In the genomic region with DNA sequence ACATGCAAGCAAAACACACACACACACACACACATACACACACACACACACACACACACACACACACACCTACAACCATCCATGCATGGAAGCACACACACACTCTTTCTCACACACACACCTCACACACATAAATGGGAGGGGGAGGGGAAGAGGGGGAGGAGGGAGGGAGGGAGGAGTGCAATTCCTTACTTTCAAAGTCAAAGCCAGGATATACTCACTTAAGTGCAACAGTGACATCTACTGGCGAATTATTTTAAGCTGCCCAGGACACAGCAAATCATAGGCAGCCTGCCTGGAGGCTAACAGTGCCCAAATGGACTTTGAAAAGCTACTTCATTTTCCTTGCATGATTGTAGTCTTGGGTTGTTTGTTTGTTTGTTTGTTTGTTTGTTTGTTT, we compare ENCODE assay signal across 9 mouse cellular contexts.
DNase-seq lines count a peak whose midpoint lies in the region; ATAC-seq lines count a peak whose summit lies in the region.
"Had no signal": no experiment of that assay in that cellular context is flagged by ENCODE, and none has a peak within 500 bp of the region (broad histone marks: within the 10 kb centered on the region; RNA-seq: fewer than 3 reads in every experiment).

No protein-coding gene starts in this region.

- WGBS in heart, embryonic 12.5 days, result 0% methylated on average over 1 of the region's 1 CpGs
- 0% methylated on average over 1 of the region's 1 CpGs for WGBS in forebrain, embryonic 14.5 days
- 0% methylated on average over 1 of the region's 1 CpGs for WGBS in hindbrain, embryonic 15.5 days

- no peaks in the 10 kb centered on the region for H3K36me3 ChIP-seq in heart, embryonic 12.5 days
- no peaks in the 10 kb centered on the region for H3K36me3 ChIP-seq in forebrain, embryonic 14.5 days (ENCODE audit: control insufficient read depth, insufficient read depth, low read length)
- H3K36me3 ChIP-seq in hindbrain, embryonic 15.5 days, result no peaks in the 10 kb centered on the region
- H3K36me3 ChIP-seq: liver, embryonic 15.5 days had no signal

- no peak overlapping the region for H3K27ac ChIP-seq in heart, embryonic 12.5 days (ENCODE audit: poor library complexity, severe bottlenecking)
- no peak overlapping the region for H3K27ac ChIP-seq in forebrain, embryonic 14.5 days (ENCODE audit: low read depth, low read length)
- H3K27ac ChIP-seq in hindbrain, embryonic 15.5 days (replicated peaks), result no peak overlapping the region
- H3K27ac ChIP-seq: liver, embryonic 15.5 days had no signal

- DNase-seq in heart, adult 18-20 months, result peak; percentile 68 to 84
- DNase-seq in c-Kit-positive CD71-positive TER-119-positive erythroid progenitor cells, embryonic 14.5 days (ENCODE audit: low spot score), result peak; percentile 24
- peak; percentile 91 for DNase-seq in forebrain, embryonic 14.5 days (ENCODE audit: low spot score)
- peak; percentile 76 for DNase-seq in layer of hippocampus, adult 9-11 months
- DNase-seq in lung, postnatal 10 days, result peak; percentile 77
- peak; percentile 75 to 79 for DNase-seq in right cerebral cortex, postnatal 10 days (ENCODE audit: low spot score in 2 of 2)

- ATAC-seq in heart, embryonic 12.5 days (ENCODE audit: insufficient number of reproducible peaks, low FRiP score), result no peak
- ATAC-seq in forebrain, embryonic 14.5 days, result peak; percentile 83
- ATAC-seq in hindbrain, embryonic 15.5 days (ENCODE audit: low FRiP score, low read depth), result peak; percentile 91

- no peak overlapping the region for H3K9ac ChIP-seq in heart, embryonic 12.5 days
- H3K9ac ChIP-seq in forebrain, embryonic 14.5 days (ENCODE audit: low read length), result no peak overlapping the region
- no peak overlapping the region for H3K9ac ChIP-seq in hindbrain, embryonic 15.5 days
- H3K9ac ChIP-seq: liver, embryonic 15.5 days had no signal

- no peak overlapping the region for H3K4me3 ChIP-seq in heart, embryonic 12.5 days
- H3K4me3 ChIP-seq in forebrain, embryonic 14.5 days (ENCODE audit: low read depth, low read length), result no peak overlapping the region
- no peak overlapping the region for H3K4me3 ChIP-seq in hindbrain, embryonic 15.5 days
- H3K4me3 ChIP-seq: liver, embryonic 15.5 days had no signal

- H3K9me3 ChIP-seq in heart, embryonic 12.5 days (replicated peaks), result no peaks in the 10 kb centered on the region
- no peaks in the 10 kb centered on the region for H3K9me3 ChIP-seq in forebrain, embryonic 14.5 days (replicated peaks; ENCODE audit: control insufficient read depth, low read length)
- H3K9me3 ChIP-seq in hindbrain, embryonic 15.5 days, result no peaks in the 10 kb centered on the region
- H3K9me3 ChIP-seq: liver, embryonic 15.5 days had no signal

- H3K27me3 ChIP-seq in heart, embryonic 12.5 days (replicated peaks), result no peaks in the 10 kb centered on the region
- H3K27me3 ChIP-seq in forebrain, embryonic 14.5 days (replicated peaks; ENCODE audit: control insufficient read depth, insufficient read depth, low read length), result no peaks in the 10 kb centered on the region
- H3K27me3 ChIP-seq in hindbrain, embryonic 15.5 days, result no peaks in the 10 kb centered on the region
- H3K27me3 ChIP-seq: liver, embryonic 15.5 days had no signal

- peaks cover 3% of the 10 kb centered on the region; the same call in 1 of the 2 replicates for H3K4me1 ChIP-seq in heart, embryonic 12.5 days (replicated peaks)
- H3K4me1 ChIP-seq in forebrain, embryonic 14.5 days (ENCODE audit: control insufficient read depth, insufficient read depth, low read length), result 0 out of 2 replicates have a peak, but pooled peaks cover 5% of the 10 kb centered on the region
- H3K4me1 ChIP-seq in hindbrain, embryonic 15.5 days (replicated peaks), result no peaks in the 10 kb centered on the region
- H3K4me1 ChIP-seq: liver, embryonic 15.5 days had no signal

- no peak overlapping the region for H3K4me2 ChIP-seq in heart, embryonic 12.5 days
- no peak overlapping the region for H3K4me2 ChIP-seq in forebrain, embryonic 14.5 days (ENCODE audit: low read length)
- no peak overlapping the region for H3K4me2 ChIP-seq in hindbrain, embryonic 15.5 days
- H3K4me2 ChIP-seq: liver, embryonic 15.5 days had no signal

Comparison
In these comparisons a context has a peak if more than half of its experiments do, and no peak if none do; other contexts are left out.
1. DNase-seq: peak in every context shown above with its lines; median percentile 91 in forebrain, embryonic 14.5 days; 77 in lung, postnatal 10 days; 77 in right cerebral cortex, postnatal 10 days; 76 in heart, adult 18-20 months; 76 in layer of hippocampus, adult 9-11 months; 24 in c-Kit-positive CD71-positive TER-119-positive erythroid progenitor cells, embryonic 14.5 days.